Mouse (Mus musculus) urinary bladder, adult 18-20 months (tissue): ENCODE measurements around the gene Reep1.
"Not testable (repeated sequence)": the region's sequence is repeated elsewhere in the genome, so short reads cannot be mapped to it uniquely, and the experiment has no call there.

Experiments used
- DNase-seq, 2 experiments: peaks; one replicate each; pipeline ENCODE4 v3.0.0; 2022; ENCODE audit warnings: low spot score in 2 of 2, mixed read lengths in 2 of 2

Reep1 gene

GRCm38 (mm10) chr6:71840597-71841290 lies 133.4 kb downstream of the Reep1 start:
- no peak for DNase-seq

GRCm38 (mm10) chr6:71846906-71847305 lies 139.5 kb downstream of the Reep1 start:
- not testable (repeated sequence) for DNase-seq
